Mouse (Mus musculus): ENCODE results near the gene Gm28048. TPM values are rescaled to one million over a fixed set of nuclear protein-coding genes. Genes with fewer than 3 reads are reported as not detected.

The Gm28048 gene
- polyA plus RNA-seq (2015; fragmentation: Nextera tagmentation; extraction: Ambion mirVana): 6.9 and 10.8 TPM in 2 replicates

DNA sequence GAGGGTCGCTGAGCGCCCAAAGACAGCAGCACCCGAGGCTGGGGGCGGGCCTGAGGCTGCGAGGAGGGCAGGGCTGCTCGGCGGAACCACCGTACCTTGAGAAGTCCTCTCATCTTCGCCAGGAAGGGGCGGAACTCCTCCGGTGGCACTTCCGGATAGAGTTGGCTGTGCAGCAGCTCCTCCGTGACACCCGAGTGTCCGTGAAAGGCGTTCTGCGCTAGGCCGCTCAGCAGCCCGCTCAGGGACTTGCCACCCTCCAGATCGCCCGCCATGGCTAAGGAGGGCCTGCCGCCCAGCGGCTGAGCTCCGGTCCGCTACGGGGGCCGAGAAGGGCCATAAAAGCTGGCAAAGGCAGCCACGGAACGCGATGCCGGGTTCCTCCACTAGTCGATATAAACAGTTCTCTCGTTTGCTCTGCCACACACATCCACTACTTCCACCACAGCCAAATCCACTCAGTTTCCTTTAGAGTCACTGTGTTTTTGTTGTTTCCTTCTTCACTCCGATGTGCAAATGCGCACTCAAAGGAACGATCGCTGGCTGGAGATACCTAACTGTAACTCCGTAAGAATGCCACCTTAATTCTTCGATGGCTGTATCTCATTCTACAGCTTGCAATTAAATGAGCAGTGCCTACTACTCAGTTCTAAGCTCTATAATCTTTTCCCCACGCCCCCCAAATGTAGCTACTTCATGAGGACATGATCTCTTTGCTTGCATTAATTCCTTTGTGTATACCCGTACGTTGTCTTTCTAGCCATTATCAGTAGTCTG is at the start of gene Gm28048, which contains the start of gene Commd1:
TSS of gene Gm28048 (minus strand) at position 107 of the 774 bp plus-strand sequence.
TSS of gene Commd1 (minus strand) at position 399 of the 774 bp plus-strand sequence.
- peak; percentile 91 for ATAC-seq (replicated peaks; ENCODE audit: insufficient number of reproducible peaks, insufficient read depth, low FRiP score, low read depth)
- Histone ChIP-seq H3K36me3 (peaks cover 11% of the 10 kb centered on the region; the same call in 1 of the 2 replicates), H3K4me3 (peak within 1 kb of the TSS; percentile 82), H3K9ac (peak within 1 kb of the TSS; percentile 79), H3K27ac (peak within 1 kb of the TSS; percentile 98), H3K27me3 (no peaks in the 10 kb centered on the region), H3K9me3 (replicated peaks) (no peaks in the 10 kb centered on the region), H3K4me1 (replicated peaks) (peaks cover 16% of the 10 kb centered on the region), H3K4me2 (peak within 1 kb of the TSS; percentile 77)
- WGBS: 3% methylated on average over 42 of the region's 42 CpGs

DNA sequence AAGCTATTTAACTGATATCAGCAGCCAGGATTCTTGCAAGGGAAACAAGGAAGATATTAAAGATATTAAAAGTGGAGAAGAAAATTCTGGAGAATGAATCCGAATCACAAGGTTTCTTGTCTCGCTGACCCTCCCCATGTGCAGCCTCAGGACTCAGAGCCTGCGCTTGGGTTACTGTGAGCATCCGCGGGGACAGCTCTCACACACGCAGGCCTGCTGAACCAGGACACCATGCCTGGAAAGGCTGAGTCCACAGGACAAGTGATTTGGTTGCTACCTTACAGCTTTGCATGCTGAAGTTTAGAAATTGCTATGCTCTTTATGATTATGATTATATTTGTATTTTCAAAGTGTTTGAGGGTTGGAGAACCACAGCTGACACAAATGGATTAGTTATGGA is 47.5 kb upstream of the Gm28048 start:
- Histone ChIP-seq H3K4me2 (no peak overlapping the region), H3K27me3 (no peaks in the 10 kb centered on the region), H3K27ac (no peak overlapping the region), H3K36me3 (no peaks in the 10 kb centered on the region), H3K9me3 (replicated peaks) (no peaks in the 10 kb centered on the region), H3K9ac (no peak overlapping the region), H3K4me3 (no peak overlapping the region), H3K4me1 (replicated peaks) (no peaks in the 10 kb centered on the region)
- ATAC-seq (replicated peaks; ENCODE audit: insufficient number of reproducible peaks, insufficient read depth, low FRiP score, low read depth): no peak
- WGBS: 77% methylated on average over 6 of the region's 6 CpGs

DNA sequence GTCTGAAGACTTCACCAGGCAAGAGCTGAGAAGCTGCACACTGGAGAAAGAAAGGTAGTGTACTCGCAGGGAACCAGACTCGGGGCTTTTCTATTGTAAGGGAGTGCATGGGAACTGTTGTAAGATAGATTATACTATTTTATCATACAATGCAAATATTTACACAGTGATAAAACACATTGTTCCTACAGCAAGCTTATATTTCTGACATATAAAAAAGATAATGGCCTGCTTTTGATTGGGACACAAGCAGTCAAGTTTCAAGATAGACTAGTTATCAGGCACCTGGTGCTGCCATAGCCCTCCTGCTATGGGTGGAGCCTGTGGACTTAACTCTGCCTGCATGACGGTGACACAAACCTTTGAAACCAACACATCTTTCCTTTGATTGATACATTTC is 47.1 kb upstream of the Gm28048 start:
- no peaks in the 10 kb centered on the region for H3K9me3 ChIP-seq (replicated peaks)
- no peak for ATAC-seq (replicated peaks; ENCODE audit: insufficient number of reproducible peaks, insufficient read depth, low FRiP score, low read depth)
- 49% methylated on average over 3 of the region's 3 CpGs for WGBS

DNA sequence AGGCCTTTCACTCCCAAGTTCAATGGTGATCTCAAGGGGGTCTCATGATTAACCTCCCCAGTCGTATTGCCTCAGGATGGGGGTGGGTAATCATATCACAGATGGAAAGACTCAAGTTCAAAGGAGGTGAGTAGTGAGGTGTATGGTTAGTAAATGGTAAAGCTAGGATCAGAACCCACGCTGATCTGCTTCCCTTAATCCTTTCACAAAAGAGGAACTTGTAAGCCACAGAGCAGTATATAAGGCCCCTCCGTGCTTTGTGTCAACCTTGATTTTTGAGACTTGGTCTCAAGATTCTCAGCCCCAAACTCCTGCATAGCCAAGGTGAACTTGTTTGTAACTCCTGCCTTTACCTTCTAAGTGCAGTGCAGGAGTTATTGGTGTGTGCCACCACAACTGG is 42.3 kb upstream of the Gm28048 start:
- 71% methylated on average over 3 of the region's 3 CpGs for WGBS
- Histone ChIP-seq H3K4me3 (no peak overlapping the region), H3K9ac (no peak overlapping the region), H3K36me3 (no peaks in the 10 kb centered on the region), H3K27ac (no peak overlapping the region), H3K9me3 (replicated peaks) (no peaks in the 10 kb centered on the region), H3K27me3 (no peaks in the 10 kb centered on the region), H3K4me2 (no peak overlapping the region), H3K4me1 (replicated peaks) (no peaks in the 10 kb centered on the region)
- no peak for ATAC-seq (replicated peaks; ENCODE audit: insufficient number of reproducible peaks, insufficient read depth, low FRiP score, low read depth)

More for the DNA sequence above, 47.1 kb upstream of the Gm28048 start:
- Histone ChIP-seq H3K4me1 (replicated peaks) (no peaks in the 10 kb centered on the region), H3K9ac (no peak overlapping the region), H3K4me3 (no peak overlapping the region), H3K4me2 (no peak overlapping the region), H3K36me3 (no peaks in the 10 kb centered on the region), H3K27ac (no peak overlapping the region), H3K27me3 (no peaks in the 10 kb centered on the region)

DNA sequence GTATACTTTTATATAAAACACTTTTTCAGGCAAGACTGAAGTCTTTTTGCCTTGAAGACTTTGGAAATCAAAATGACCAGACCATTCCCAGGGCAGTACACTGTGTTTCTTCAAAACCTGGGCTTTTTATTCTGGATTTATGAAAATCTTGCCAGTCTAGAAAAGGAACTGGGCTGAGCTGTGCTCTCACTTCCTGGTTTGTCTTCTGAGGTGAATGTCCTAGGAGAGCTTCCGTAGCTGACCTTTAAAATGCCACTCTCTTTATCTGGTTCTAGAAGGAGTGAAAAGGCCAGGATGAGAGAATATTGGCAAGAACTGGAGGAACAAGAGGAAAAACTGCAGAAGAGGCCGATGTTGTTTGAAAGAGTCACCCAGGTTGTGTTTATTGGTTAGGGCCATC is 41.3 kb upstream of the Gm28048 start:
- Histone ChIP-seq H3K9ac (no peak overlapping the region), H3K27me3 (no peaks in the 10 kb centered on the region), H3K27ac (no peak overlapping the region), H3K4me1 (replicated peaks) (no peaks in the 10 kb centered on the region), H3K4me2 (no peak overlapping the region), H3K4me3 (no peak overlapping the region), H3K9me3 (replicated peaks) (no peaks in the 10 kb centered on the region), H3K36me3 (no peaks in the 10 kb centered on the region)
- ATAC-seq (replicated peaks; ENCODE audit: insufficient number of reproducible peaks, insufficient read depth, low FRiP score, low read depth): no peak
- 83% methylated on average over 2 of the region's 2 CpGs for WGBS

DNA sequence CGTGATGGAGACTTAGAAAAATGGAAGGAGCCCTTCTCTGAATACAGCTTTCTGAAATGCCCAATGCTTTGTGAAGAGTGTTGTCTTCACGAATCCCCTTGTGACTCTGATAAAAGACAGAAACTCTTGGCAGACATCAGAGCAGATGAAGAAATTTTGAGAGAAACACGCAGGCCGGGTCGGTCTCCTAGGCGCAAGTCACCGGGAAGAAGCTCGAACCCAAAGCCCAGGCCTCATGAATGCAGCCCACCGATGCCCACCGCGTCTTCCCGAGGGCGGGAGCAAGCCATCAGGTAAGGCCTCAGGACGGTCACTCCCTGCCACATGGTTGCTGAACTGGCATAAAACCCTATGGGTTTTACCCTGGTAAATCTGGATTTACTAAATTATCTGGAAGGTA is 39.0 kb upstream of the Gm28048 start:
- Histone ChIP-seq H3K27ac (no peak overlapping the region), H3K4me1 (replicated peaks) (no peaks in the 10 kb centered on the region), H3K36me3 (no peaks in the 10 kb centered on the region), H3K27me3 (no peaks in the 10 kb centered on the region), H3K9me3 (replicated peaks) (no peaks in the 10 kb centered on the region), H3K4me2 (no peak overlapping the region), H3K9ac (no peak overlapping the region), H3K4me3 (no peak overlapping the region)
- ATAC-seq (replicated peaks; ENCODE audit: insufficient number of reproducible peaks, insufficient read depth, low FRiP score, low read depth): no peak
- WGBS: 90% methylated on average over 14 of the region's 14 CpGs

DNA sequence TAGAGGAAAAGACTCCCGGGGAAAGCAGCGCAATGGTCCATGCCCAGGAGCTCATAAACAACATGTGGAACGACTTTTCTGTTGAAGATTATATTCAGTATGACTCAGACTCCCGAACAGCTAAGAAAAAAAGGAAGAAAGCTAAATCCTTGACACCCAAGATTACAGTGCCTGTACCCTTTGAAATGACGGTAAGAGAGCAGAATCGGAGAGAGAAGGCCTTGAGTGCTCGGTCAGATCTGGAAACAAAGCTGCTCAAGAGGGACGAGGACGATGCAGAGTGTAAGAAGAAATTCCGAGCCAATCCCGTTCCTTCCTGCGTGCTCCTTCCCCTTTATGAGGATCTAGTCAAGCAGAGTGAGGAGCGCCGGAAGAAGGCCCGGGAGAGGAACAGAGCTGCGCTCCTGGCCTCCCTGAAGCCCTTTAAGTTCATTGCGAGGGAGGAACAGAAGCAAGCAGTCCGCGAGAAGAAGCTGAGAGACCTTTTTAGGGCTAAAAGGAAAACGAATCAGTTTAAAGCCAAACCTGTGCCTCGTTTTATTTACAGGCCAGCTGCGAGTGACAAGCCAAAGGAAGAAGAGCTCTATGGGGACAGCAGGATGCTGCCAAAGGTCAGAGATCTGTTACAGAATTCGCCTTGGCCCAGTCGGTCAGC is 38.4 kb upstream of the Gm28048 start:
- no peak overlapping the region for H3K27ac ChIP-seq
- WGBS: 73% methylated on average over 24 of the region's 24 CpGs
- ATAC-seq (replicated peaks; ENCODE audit: insufficient number of reproducible peaks, insufficient read depth, low FRiP score, low read depth): no peak

DNA sequence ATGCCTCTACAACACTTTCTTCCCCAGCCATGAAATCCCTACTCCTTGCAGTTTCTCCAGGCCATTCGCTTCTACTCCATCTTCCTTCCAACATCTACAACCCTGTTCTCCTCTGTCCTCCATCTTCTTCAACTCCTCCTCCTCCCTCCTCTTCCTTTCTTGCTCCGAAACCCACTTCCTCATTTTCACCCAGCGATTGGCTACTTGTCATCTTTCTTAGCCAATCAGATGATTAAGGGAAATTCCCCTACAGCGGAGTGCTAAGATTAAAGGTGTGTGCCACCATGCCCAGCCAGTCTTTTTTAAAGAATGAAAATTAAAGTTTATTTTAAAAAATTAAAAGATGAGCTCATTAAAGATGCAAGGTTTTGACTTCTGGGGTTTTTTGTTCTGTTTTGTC is 36.1 kb upstream of the Gm28048 start:
- Histone ChIP-seq H3K4me3 (no peak overlapping the region), H3K36me3 (no peaks in the 10 kb centered on the region), H3K4me1 (replicated peaks) (no peaks in the 10 kb centered on the region), H3K4me2 (no peak overlapping the region), H3K9me3 (replicated peaks) (no peaks in the 10 kb centered on the region), H3K27me3 (no peaks in the 10 kb centered on the region), H3K27ac (no peak overlapping the region), H3K9ac (no peak overlapping the region)
- no peak for ATAC-seq (replicated peaks; ENCODE audit: insufficient number of reproducible peaks, insufficient read depth, low FRiP score, low read depth)
- WGBS: 87% methylated on average over 4 of the region's 4 CpGs

More for the DNA sequence above, 38.4 kb upstream of the Gm28048 start:
- H3K9ac ChIP-seq: no peak overlapping the region
- H3K9me3 ChIP-seq (replicated peaks): no peaks in the 10 kb centered on the region
- no peak overlapping the region for H3K4me2 ChIP-seq
- no peaks in the 10 kb centered on the region for H3K4me1 ChIP-seq (replicated peaks)
- no peak overlapping the region for H3K4me3 ChIP-seq
- no peaks in the 10 kb centered on the region for H3K27me3 ChIP-seq
- no peaks in the 10 kb centered on the region for H3K36me3 ChIP-seq

DNA sequence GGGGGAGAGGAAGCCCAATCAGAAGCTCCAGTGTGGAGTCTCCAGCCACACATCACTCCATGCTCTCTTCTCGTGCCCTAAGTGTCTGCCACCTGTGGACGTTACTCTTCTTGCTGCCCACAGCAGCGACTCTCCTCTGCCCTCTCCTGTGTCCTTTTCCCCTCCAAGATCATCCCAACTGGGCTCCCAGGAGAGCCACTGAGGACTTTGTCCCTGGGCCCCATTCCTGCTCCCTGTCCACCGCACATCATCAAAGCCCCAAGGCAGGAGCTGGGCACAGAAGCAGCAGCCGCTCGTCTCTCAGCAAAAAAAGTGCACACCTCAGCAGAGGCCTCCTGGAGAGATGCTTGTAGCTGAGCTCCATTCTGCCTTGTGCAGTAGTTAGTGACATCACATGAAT is 33.1 kb upstream of the Gm28048 start:
- Histone ChIP-seq H3K4me3 (no peak overlapping the region), H3K27ac (no peak overlapping the region), H3K4me1 (replicated peaks) (no peaks in the 10 kb centered on the region), H3K4me2 (no peak overlapping the region), H3K9me3 (replicated peaks) (no peaks in the 10 kb centered on the region), H3K27me3 (no peaks in the 10 kb centered on the region), H3K9ac (no peak overlapping the region), H3K36me3 (no peaks in the 10 kb centered on the region)
- WGBS: 66% methylated on average over 6 of the region's 6 CpGs
- ATAC-seq (replicated peaks; ENCODE audit: insufficient number of reproducible peaks, insufficient read depth, low FRiP score, low read depth): no peak

DNA sequence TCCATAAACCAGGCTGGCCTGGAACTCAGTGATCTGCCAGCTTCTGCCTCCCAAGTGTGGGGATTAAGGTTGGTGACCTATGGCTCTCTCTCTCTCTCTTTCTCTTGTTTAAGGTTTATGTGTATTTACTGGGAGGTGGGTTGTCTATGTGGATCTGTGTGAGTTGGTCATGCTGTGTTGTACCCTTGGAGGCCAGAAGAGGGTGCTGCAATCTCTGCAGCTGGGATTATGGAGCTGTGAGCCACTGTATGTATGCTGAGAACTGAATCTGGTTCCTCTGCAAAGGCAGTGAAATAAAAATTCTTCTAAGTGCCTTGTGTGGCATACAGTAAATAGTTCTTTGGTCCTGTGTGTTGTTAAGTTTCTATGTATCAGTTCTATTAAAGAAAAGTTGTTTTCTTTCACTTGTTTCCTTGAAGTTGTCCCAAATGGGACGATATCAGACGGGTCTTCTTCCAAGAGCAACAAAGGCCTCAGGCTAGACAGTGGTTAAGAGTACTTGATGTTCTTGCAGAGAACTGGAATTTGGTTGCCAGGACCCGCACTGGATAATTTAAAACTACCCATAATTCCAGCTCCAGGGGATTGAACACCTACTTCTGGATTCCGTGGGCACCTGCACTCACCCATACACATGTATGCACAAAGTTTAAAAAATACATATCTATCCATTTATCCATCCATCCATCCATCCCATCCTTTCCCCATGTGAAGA is 31.8 kb upstream of the Gm28048 start:
- H3K4me3 ChIP-seq: no peak overlapping the region
- no peaks in the 10 kb centered on the region for H3K27me3 ChIP-seq
- ATAC-seq (replicated peaks; ENCODE audit: insufficient number of reproducible peaks, insufficient read depth, low FRiP score, low read depth): no peak
- H3K36me3 ChIP-seq: no peaks in the 10 kb centered on the region
- 84% methylated on average over 4 of the region's 4 CpGs for WGBS
- H3K9ac ChIP-seq: no peak overlapping the region
- H3K4me2 ChIP-seq: no peak overlapping the region
- H3K27ac ChIP-seq: no peak overlapping the region
- H3K4me1 ChIP-seq (replicated peaks): no peaks in the 10 kb centered on the region
- H3K9me3 ChIP-seq (replicated peaks): no peaks in the 10 kb centered on the region

DNA sequence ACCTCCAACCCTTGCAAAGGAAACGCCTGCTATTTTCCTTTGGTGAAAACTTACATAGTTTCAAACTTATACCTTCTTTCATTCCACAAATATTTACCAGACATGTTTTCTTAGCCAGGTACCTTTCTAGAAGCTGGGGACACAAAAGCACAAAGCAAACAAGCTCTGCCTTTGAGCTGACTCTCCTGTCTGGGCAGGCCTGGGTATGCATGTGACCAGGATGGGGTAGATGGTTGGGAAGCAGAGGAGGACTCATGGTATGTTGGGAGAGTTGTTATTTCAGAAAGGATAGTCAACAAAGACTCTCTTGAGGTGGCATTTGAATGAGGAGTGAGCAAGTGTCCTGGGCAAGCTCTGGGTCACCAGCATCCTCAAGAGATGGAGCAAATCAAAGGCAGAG is 31.2 kb upstream of the Gm28048 start:
- ATAC-seq (replicated peaks; ENCODE audit: insufficient number of reproducible peaks, insufficient read depth, low FRiP score, low read depth): no peak
- WGBS: 72% methylated on average over 1 of the region's 1 CpGs

More for the DNA sequence above, 31.2 kb upstream of the Gm28048 start:
- no peak overlapping the region for H3K27ac ChIP-seq
- H3K4me3 ChIP-seq: no peak overlapping the region
- no peak overlapping the region for H3K4me2 ChIP-seq
- H3K9ac ChIP-seq: no peak overlapping the region
- H3K27me3 ChIP-seq: no peaks in the 10 kb centered on the region
- no peaks in the 10 kb centered on the region for H3K9me3 ChIP-seq (replicated peaks)
- no peaks in the 10 kb centered on the region for H3K36me3 ChIP-seq
- H3K4me1 ChIP-seq (replicated peaks): no peaks in the 10 kb centered on the region

Measured in heart, embryonic 15.5 days (tissue).